Mouse (Mus musculus): Measurements from ENCODE around the gene Abcc6. TPM values are rescaled to one million over a fixed set of nuclear protein-coding genes. Genes with fewer than 3 reads are reported as not detected.

The Abcc6 gene
- total and polyA plus RNA-seq, 2 experiments from 2014 or later: 0.89 to 2.1 TPM

- Histone ChIP-seq H3K4me1 (ENCODE audit: insufficient read depth, low read length) (no peaks in the 10 kb centered on the region), H3K27me3 (ENCODE audit: insufficient read depth, low read length) (no peaks in the 10 kb centered on the region), H3K9me3 (ENCODE audit: low read length) (no peaks in the 10 kb centered on the region), H3K27ac (ENCODE audit: low read depth, low read length) (no peak overlapping the region), H3K9ac (replicated peaks; ENCODE audit: low read length, poor library complexity, severe bottlenecking) (no peak overlapping the region), H3K36me3 (ENCODE audit: insufficient read depth, low read length) (no peaks in the 10 kb centered on the region), H3K4me3 (ENCODE audit: low read depth, low read length) (no peak overlapping the region), H3K4me2 (ENCODE audit: low read depth, low read length, poor library complexity, severe bottlenecking) (no peak overlapping the region)
- 81% methylated on average over 9 of the region's 9 CpGs for WGBS
- ATAC-seq (ENCODE audit: low FRiP score) (no peak), DNase-seq (ENCODE audit: low spot score) (no peak)
- no peak for TF ChIP-seq CTCF (IDR thresholded peaks at IDR 0.05)
Measured at GRCm38 (mm10) chr7:46025436-46025835, 4.7 kb downstream of the Abcc6 start.

GRCm38 (mm10) chr7:46021951-46022350, 8.2 kb downstream of the Abcc6 start:
- no peak for ATAC-seq (ENCODE audit: low FRiP score)
- TF ChIP-seq CTCF (IDR thresholded peaks at IDR 0.05): no peak
- no peaks in the 10 kb centered on the region for H3K36me3 ChIP-seq (ENCODE audit: insufficient read depth, low read length)
- no peaks in the 10 kb centered on the region for H3K27me3 ChIP-seq (ENCODE audit: insufficient read depth, low read length)
- H3K9ac ChIP-seq (replicated peaks; ENCODE audit: low read length, poor library complexity, severe bottlenecking): no peak overlapping the region
- H3K4me3 ChIP-seq (ENCODE audit: low read depth, low read length): no peak overlapping the region
- no peak for DNase-seq (ENCODE audit: low spot score)
- no peak overlapping the region for H3K27ac ChIP-seq (ENCODE audit: low read depth, low read length)
- no peaks in the 10 kb centered on the region for H3K9me3 ChIP-seq (ENCODE audit: low read length)
- H3K4me1 ChIP-seq (ENCODE audit: insufficient read depth, low read length): no peaks in the 10 kb centered on the region
- WGBS: 24% methylated on average over 4 of the region's 4 CpGs
- H3K4me2 ChIP-seq (ENCODE audit: low read depth, low read length, poor library complexity, severe bottlenecking): no peak overlapping the region

DNA sequence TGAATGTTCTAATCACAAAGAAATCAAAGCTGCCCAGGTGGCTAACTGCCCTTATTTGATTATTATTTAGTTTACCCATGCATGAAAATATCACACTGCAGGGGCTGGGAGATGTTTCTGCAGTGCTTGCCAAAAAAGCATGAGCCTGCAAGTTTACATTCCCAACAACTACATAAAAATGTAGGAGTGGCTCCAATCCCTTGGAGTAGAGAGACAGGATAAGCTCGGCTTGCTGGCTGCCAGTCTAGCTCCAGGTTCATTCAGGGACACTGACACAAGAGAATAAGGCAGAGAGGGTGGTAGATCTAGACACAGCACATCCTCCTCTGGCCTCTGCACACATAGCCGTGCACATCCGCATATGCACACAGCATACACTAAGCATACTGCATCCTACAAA, 10.5 kb downstream of the Abcc6 start:
- Histone ChIP-seq H3K27ac (ENCODE audit: low read depth, low read length) (no peak overlapping the region), H3K4me2 (ENCODE audit: low read depth, low read length, poor library complexity, severe bottlenecking) (no peak overlapping the region), H3K4me1 (ENCODE audit: insufficient read depth, low read length) (no peaks in the 10 kb centered on the region), H3K9ac (replicated peaks; ENCODE audit: low read length, poor library complexity, severe bottlenecking) (no peak overlapping the region), H3K9me3 (ENCODE audit: low read length) (no peaks in the 10 kb centered on the region), H3K27me3 (ENCODE audit: insufficient read depth, low read length) (no peaks in the 10 kb centered on the region), H3K36me3 (ENCODE audit: insufficient read depth, low read length) (no peaks in the 10 kb centered on the region), H3K4me3 (ENCODE audit: low read depth, low read length) (no peak overlapping the region)
- WGBS: 75% methylated on average over 3 of the region's 3 CpGs
- DNase-seq (ENCODE audit: low spot score): no peak
- ATAC-seq (ENCODE audit: low FRiP score): no peak
- no peak for TF ChIP-seq CTCF (IDR thresholded peaks at IDR 0.05)

- H3K27me3 ChIP-seq (ENCODE audit: insufficient read depth, low read length): no peaks in the 10 kb centered on the region
- H3K4me1 ChIP-seq (ENCODE audit: insufficient read depth, low read length): no peaks in the 10 kb centered on the region
- H3K4me3 ChIP-seq (ENCODE audit: low read depth, low read length): no peak overlapping the region
- H3K9me3 ChIP-seq (ENCODE audit: low read length): no peaks in the 10 kb centered on the region
- peak overlapping the region; percentile 4; the same call in 1 of the 2 replicates for H3K27ac ChIP-seq (ENCODE audit: low read depth, low read length)
- H3K4me2 ChIP-seq (ENCODE audit: low read depth, low read length, poor library complexity, severe bottlenecking): no peak overlapping the region
- 19% methylated on average over 9 of the region's 9 CpGs for WGBS
- DNase-seq (ENCODE audit: low spot score): peak; percentile 41
- TF ChIP-seq CTCF (IDR thresholded peaks at IDR 0.05): no peak
- H3K9ac ChIP-seq (replicated peaks; ENCODE audit: low read length, poor library complexity, severe bottlenecking): no peak overlapping the region
- H3K36me3 ChIP-seq (ENCODE audit: insufficient read depth, low read length): no peaks in the 10 kb centered on the region
- ATAC-seq (ENCODE audit: low FRiP score): peak; percentile 53
Measured at GRCm38 (mm10) chr7:46013266-46014010, 16.7 kb downstream of the Abcc6 start.

GRCm38 (mm10) chr7:46012121-46012520, 18.0 kb downstream of the Abcc6 start:
- H3K27ac ChIP-seq (ENCODE audit: low read depth, low read length): no peak overlapping the region

DNA sequence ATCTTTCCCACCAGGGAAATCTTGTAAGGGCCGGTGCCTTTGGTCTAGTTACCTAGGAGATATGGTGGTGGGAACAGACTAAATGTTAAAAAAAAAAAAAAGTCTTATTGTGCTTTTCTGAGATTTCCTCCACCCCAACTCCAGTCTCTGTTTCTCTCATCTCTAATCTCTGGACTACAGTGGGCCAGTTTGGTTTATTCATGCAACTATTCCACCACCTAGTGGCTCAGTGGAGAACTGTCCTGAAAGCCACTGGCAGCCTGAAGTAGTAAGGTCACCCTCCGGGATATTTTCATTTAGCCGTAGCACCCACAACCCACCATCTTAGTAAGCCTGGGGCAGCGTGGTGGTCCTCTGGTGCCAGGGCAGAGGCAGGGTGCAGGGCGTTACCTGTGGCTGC, 20.5 kb downstream of the Abcc6 start:
- H3K36me3 ChIP-seq (ENCODE audit: insufficient read depth, low read length): no peaks in the 10 kb centered on the region
- 14% methylated on average over 5 of the region's 5 CpGs for WGBS
- H3K4me1 ChIP-seq (ENCODE audit: insufficient read depth, low read length): no peaks in the 10 kb centered on the region
- no peaks in the 10 kb centered on the region for H3K9me3 ChIP-seq (ENCODE audit: low read length)
- DNase-seq (ENCODE audit: low spot score): peak; percentile 86
- peak; percentile 94 for TF ChIP-seq CTCF (IDR thresholded peaks at IDR 0.05)
- no peaks in the 10 kb centered on the region for H3K27me3 ChIP-seq (ENCODE audit: insufficient read depth, low read length)
- no peak overlapping the region for H3K27ac ChIP-seq (ENCODE audit: low read depth, low read length)
- H3K9ac ChIP-seq (replicated peaks; ENCODE audit: low read length, poor library complexity, severe bottlenecking): no peak overlapping the region
- no peak overlapping the region for H3K4me2 ChIP-seq (ENCODE audit: low read depth, low read length, poor library complexity, severe bottlenecking)
- ATAC-seq (ENCODE audit: low FRiP score): peak; percentile 44; the same call in 1 of the 2 replicates
- H3K4me3 ChIP-seq (ENCODE audit: low read depth, low read length): no peak overlapping the region

More at GRCm38 (mm10) chr7:46012121-46012520, 18.0 kb downstream of the Abcc6 start:
- no peak for TF ChIP-seq CTCF (IDR thresholded peaks at IDR 0.05)
- H3K27me3 ChIP-seq (ENCODE audit: insufficient read depth, low read length): no peaks in the 10 kb centered on the region
- no peak overlapping the region for H3K4me3 ChIP-seq (ENCODE audit: low read depth, low read length)
- no peak for ATAC-seq (ENCODE audit: low FRiP score)
- no peaks in the 10 kb centered on the region for H3K9me3 ChIP-seq (ENCODE audit: low read length)
- H3K4me1 ChIP-seq (ENCODE audit: insufficient read depth, low read length): no peaks in the 10 kb centered on the region
- H3K4me2 ChIP-seq (ENCODE audit: low read depth, low read length, poor library complexity, severe bottlenecking): no peak overlapping the region
- H3K9ac ChIP-seq (replicated peaks; ENCODE audit: low read length, poor library complexity, severe bottlenecking): no peak overlapping the region
- no peak for DNase-seq (ENCODE audit: low spot score)
- no peaks in the 10 kb centered on the region for H3K36me3 ChIP-seq (ENCODE audit: insufficient read depth, low read length)

All from midbrain, postnatal 0 days (tissue).